Mouse (Mus musculus): Measurements from ENCODE around the gene Pck2. TPM values are rescaled to one million over a fixed set of nuclear protein-coding genes. Genes with fewer than 3 reads are reported as not detected.

Pck2 gene
- polyA plus RNA-seq, 1 experiment from 2014 or later, result 15.7 TPM

DNA sequence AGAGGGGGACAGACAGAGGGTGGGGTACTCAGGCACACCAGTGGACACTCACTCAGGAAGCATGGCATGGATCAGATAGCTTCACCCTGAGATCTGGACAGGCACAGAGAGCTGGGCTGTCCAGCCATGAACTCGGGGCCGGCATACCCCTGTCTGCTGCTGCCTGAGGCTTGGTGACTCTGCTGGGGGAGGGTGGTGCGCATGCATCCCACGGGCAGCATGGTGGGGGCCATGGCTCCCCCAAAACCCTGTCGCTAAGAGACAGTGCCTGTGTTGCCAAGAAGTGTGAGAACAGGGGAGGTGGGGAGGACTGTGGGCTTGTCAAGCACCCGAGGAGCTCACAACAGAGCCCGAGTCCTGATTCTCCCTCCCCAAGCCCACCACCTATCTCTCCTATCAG lies 29.0 kb upstream of the Pck2 start:
- DNase-seq (ENCODE audit: low spot score), result no peak
- Histone ChIP-seq H3K4me1 (replicated peaks; ENCODE audit: control insufficient read depth, insufficient read depth) (no peaks in the 10 kb centered on the region), H3K36me3 (ENCODE audit: control insufficient read depth, insufficient read depth, low read length) (no peaks in the 10 kb centered on the region), H3K4me3 (ENCODE audit: low read depth, low read length) (no peak overlapping the region), H3K27ac (replicated peaks) (no peak overlapping the region), H3K9ac (ENCODE audit: low read length) (no peak overlapping the region), H3K4me2 (replicated peaks; ENCODE audit: low read depth) (no peak overlapping the region), H3K27me3 (ENCODE audit: control insufficient read depth, insufficient read depth, low read length) (no peaks in the 10 kb centered on the region), H3K9me3 (ENCODE audit: control insufficient read depth, low read length) (no peaks in the 10 kb centered on the region)
- peak; percentile 30; the same call in 1 of the 2 replicates for ATAC-seq (ENCODE audit: low FRiP score, low TSS enrichment)
- 47% methylated on average over 7 of the region's 7 CpGs for WGBS
- TF ChIP-seq CTCF (IDR thresholded peaks at IDR 0.05; ENCODE audit: low read depth) (no peak), EP300 (optimal IDR thresholded peaks at IDR 0.05) (no peak)

- no peak for ATAC-seq (ENCODE audit: low FRiP score, low TSS enrichment)
- 51% methylated on average over 10 of the region's 10 CpGs for WGBS
- TF ChIP-seq EP300 (optimal IDR thresholded peaks at IDR 0.05) (no peak), CTCF (IDR thresholded peaks at IDR 0.05; ENCODE audit: low read depth) (no peak)
These were observed 26.1 kb upstream of the Pck2 start for GRCm38 (mm10) chr14:55513927-55514326.

GRCm38 (mm10) chr14:55515846-55516245 lies 24.2 kb upstream of the Pck2 start:
- Histone ChIP-seq H3K27me3 (ENCODE audit: control insufficient read depth, insufficient read depth, low read length) (no peaks in the 10 kb centered on the region), H3K27ac (replicated peaks) (no peak overlapping the region), H3K4me2 (replicated peaks; ENCODE audit: low read depth) (no peak overlapping the region), H3K4me3 (ENCODE audit: low read depth, low read length) (no peak overlapping the region), H3K4me1 (replicated peaks; ENCODE audit: control insufficient read depth, insufficient read depth) (no peaks in the 10 kb centered on the region), H3K36me3 (ENCODE audit: control insufficient read depth, insufficient read depth, low read length) (no peaks in the 10 kb centered on the region), H3K9me3 (ENCODE audit: control insufficient read depth, low read length) (no peaks in the 10 kb centered on the region), H3K9ac (ENCODE audit: low read length) (no peak overlapping the region)
- no peak for ATAC-seq (ENCODE audit: low FRiP score, low TSS enrichment)
- 83% methylated on average over 4 of the region's 4 CpGs for WGBS
- DNase-seq (ENCODE audit: low spot score), result no peak
- TF ChIP-seq EP300 (optimal IDR thresholded peaks at IDR 0.05) (no peak), CTCF (IDR thresholded peaks at IDR 0.05; ENCODE audit: low read depth) (no peak)

More at GRCm38 (mm10) chr14:55513927-55514326, 26.1 kb upstream of the Pck2 start:
- no peak overlapping the region for H3K27ac ChIP-seq (replicated peaks)
- no peaks in the 10 kb centered on the region for H3K27me3 ChIP-seq (ENCODE audit: control insufficient read depth, insufficient read depth, low read length)
- no peaks in the 10 kb centered on the region for H3K4me1 ChIP-seq (replicated peaks; ENCODE audit: control insufficient read depth, insufficient read depth)
- H3K36me3 ChIP-seq (ENCODE audit: control insufficient read depth, insufficient read depth, low read length), result no peaks in the 10 kb centered on the region
- no peak overlapping the region for H3K9ac ChIP-seq (ENCODE audit: low read length)
- no peak for DNase-seq (ENCODE audit: low spot score)
- no peak overlapping the region for H3K4me3 ChIP-seq (ENCODE audit: low read depth, low read length)
- no peak overlapping the region for H3K4me2 ChIP-seq (replicated peaks; ENCODE audit: low read depth)
- H3K9me3 ChIP-seq (ENCODE audit: control insufficient read depth, low read length), result no peaks in the 10 kb centered on the region

DNA sequence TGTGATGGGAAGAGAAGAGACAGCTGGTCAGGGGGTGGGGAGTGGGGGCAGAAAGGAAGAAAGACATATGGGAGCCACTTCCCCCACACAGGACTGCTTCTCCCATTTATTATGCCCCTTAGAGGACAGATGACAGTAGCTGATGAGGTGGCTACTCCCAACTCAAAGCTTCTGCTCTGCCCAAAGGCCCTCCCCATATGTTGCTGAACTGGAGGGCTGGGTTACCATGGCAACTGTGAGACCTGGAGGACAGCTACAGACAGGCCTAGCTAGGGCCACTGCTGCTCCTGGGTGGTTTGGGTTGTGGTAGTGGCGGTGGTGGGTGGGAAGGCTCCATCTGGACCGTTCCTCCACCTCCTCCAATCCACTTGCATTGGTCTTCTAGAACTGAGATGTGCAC lies 21.2 kb upstream of the Pck2 start:
- ATAC-seq (ENCODE audit: low FRiP score, low TSS enrichment) (no peak), DNase-seq (ENCODE audit: low spot score) (no peak)
- Histone ChIP-seq H3K4me3 (ENCODE audit: low read depth, low read length) (no peak overlapping the region), H3K4me1 (replicated peaks; ENCODE audit: control insufficient read depth, insufficient read depth) (no peaks in the 10 kb centered on the region), H3K9ac (ENCODE audit: low read length) (no peak overlapping the region), H3K4me2 (replicated peaks; ENCODE audit: low read depth) (no peak overlapping the region), H3K36me3 (ENCODE audit: control insufficient read depth, insufficient read depth, low read length) (no peaks in the 10 kb centered on the region), H3K9me3 (ENCODE audit: control insufficient read depth, low read length) (no peaks in the 10 kb centered on the region), H3K27ac (replicated peaks) (no peak overlapping the region), H3K27me3 (ENCODE audit: control insufficient read depth, insufficient read depth, low read length) (no peaks in the 10 kb centered on the region)
- TF ChIP-seq EP300 (optimal IDR thresholded peaks at IDR 0.05) (no peak), CTCF (IDR thresholded peaks at IDR 0.05; ENCODE audit: low read depth) (no peak)
- WGBS, result 71% methylated on average over 2 of the region's 2 CpGs

- no peak overlapping the region for H3K27ac ChIP-seq (replicated peaks)
- 72% methylated on average over 4 of the region's 4 CpGs for WGBS
- TF ChIP-seq CTCF (IDR thresholded peaks at IDR 0.05; ENCODE audit: low read depth), result no peak
- TF ChIP-seq EP300 (optimal IDR thresholded peaks at IDR 0.05), result no peak
- H3K4me1 ChIP-seq (replicated peaks; ENCODE audit: control insufficient read depth, insufficient read depth), result no peaks in the 10 kb centered on the region
- DNase-seq (ENCODE audit: low spot score) (no peak), ATAC-seq (ENCODE audit: low FRiP score, low TSS enrichment) (no peak)
- no peaks in the 10 kb centered on the region for H3K27me3 ChIP-seq (ENCODE audit: control insufficient read depth, insufficient read depth, low read length)
- H3K36me3 ChIP-seq (ENCODE audit: control insufficient read depth, insufficient read depth, low read length), result no peaks in the 10 kb centered on the region
- no peaks in the 10 kb centered on the region for H3K9me3 ChIP-seq (ENCODE audit: control insufficient read depth, low read length)
- H3K9ac ChIP-seq (ENCODE audit: low read length), result no peak overlapping the region
- H3K4me2 ChIP-seq (replicated peaks; ENCODE audit: low read depth), result no peak overlapping the region
- H3K4me3 ChIP-seq (ENCODE audit: low read depth, low read length), result no peak overlapping the region
These were observed 20.5 kb upstream of the Pck2 start for GRCm38 (mm10) chr14:55519604-55520003.

DNA sequence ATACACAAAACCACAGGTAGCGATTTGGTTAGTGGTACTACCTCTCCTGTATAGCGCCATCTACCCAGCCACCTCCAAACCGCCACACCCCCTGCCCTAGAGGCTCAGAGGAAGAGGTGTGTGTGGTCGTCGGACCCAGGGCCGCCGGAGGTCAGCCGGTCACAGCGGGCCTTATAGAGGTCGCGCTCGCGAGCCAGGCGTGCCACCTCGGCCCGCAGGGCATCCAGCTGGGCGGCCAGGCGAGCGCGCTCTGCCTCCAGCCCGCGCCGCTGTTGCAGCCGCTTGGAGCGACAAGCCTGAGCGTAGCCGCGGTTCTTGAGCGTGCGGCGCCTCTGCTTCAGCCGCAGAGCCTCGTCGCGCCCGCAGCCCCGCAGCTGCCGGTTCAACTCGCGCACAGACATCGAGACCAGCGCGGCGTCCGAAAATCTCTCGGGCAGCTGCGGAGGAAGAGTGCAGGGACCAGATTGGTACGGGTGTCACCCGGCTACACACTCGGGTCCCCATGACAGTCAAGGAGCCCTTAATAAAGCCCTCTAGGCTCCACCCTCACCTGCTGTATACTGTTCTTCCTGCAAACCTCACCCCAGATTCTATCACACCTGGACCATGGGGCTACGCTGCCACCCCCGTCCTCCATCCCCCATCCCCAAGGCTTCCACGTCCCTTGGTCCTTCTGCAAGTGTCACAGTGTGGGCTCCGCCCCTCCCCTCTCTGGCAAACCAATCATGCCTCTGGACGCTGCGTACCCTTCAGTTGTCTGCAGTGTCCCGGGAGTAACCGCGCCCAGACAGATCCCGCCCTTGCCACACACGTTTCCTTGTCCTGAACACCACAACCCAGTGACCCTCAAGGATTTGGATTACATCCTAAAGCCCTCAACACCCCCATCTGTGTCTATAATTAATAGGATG lies 19.4 kb upstream of the Pck2 start:
- Histone ChIP-seq H3K9ac (ENCODE audit: low read length) (peak overlapping the region; percentile 52), H3K27me3 (ENCODE audit: control insufficient read depth, insufficient read depth, low read length) (no peaks in the 10 kb centered on the region), H3K4me1 (replicated peaks; ENCODE audit: control insufficient read depth, insufficient read depth) (no peaks in the 10 kb centered on the region), H3K4me2 (replicated peaks; ENCODE audit: low read depth) (peak overlapping the region; percentile 62), H3K9me3 (ENCODE audit: control insufficient read depth, low read length) (no peaks in the 10 kb centered on the region), H3K27ac (replicated peaks) (no peak overlapping the region), H3K4me3 (ENCODE audit: low read depth, low read length) (peak overlapping the region; percentile 36), H3K36me3 (ENCODE audit: control insufficient read depth, insufficient read depth, low read length) (no peaks in the 10 kb centered on the region)
- 0 out of 2 replicates have a peak, but pooled peaks have one; percentile 33 for ATAC-seq (ENCODE audit: low FRiP score, low TSS enrichment)
- TF ChIP-seq CTCF (IDR thresholded peaks at IDR 0.05; ENCODE audit: low read depth) (peak; percentile 39), EP300 (optimal IDR thresholded peaks at IDR 0.05) (no peak)
- under 1% methylated on average over 61 of the region's 61 CpGs for WGBS
- peak; percentile 38 for DNase-seq (ENCODE audit: low spot score)
